Mouse (Mus musculus) frontal cortex, adult 2 months (tissue): ENCODE measurements around the gene Tfap2a. TPM values are rescaled to one million over a fixed set of nuclear protein-coding genes. Genes with fewer than 3 reads are reported as not detected.
A peak's percentile ranks its signal among the peaks of the same experiment; 100 is the strongest.

ENCODE experiments used
- DNase-seq, 2 experiments: peaks; one replicate each; pipeline ENCODE4 v3.0.0; 2022; ENCODE audit warnings: low spot score in 1 of 2; ENCODE audit errors: extremely low spot score in 1 of 2
- polyA plus RNA-seq: library from polyadenylated mRNA; depleted of rRNA; stranded (reverse); fragments of >200 nt; gene quantifications from 2 replicates; pipeline ENCODE4 v1.2.3, GENCODE M21; 2012

Gene Tfap2a
- polyA plus RNA-seq, 1 experiment = 0.38 TPM

DNA sequence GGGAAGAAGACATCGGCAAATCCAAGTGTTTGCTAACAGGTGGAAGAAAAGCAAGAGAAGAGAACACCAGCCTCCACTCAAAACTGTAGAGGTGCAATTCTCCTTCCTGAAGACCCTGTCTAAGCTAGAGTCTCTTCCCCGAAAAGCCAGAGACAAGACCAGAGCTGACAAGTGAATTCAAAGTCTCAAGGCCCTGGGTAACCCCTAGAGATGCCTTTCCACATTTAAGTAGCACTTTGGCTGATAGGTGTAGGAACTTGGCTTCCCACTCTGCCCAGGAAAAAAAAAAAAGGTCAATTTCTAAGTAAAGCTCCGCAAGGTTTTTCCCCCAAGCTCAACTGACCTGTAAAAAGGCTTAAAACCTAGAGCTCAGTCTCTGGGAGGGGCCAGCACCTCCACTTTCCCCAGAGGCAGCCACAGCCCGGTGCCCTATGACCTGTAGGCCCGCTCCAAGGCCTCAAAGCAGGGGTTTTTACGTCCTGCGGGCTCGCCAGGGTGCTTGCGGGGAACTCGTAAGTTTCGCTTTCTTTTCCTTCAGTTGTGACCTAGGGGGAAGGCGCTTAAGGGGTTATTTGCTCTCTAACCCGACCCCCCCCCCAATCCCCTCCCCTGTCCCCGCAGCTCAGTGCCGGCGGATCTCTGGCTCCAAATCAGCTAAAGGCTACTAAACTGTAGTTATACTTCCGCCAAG, 2.6 kb downstream of the Tfap2a start:
- no peak for DNase-seq

DNA sequence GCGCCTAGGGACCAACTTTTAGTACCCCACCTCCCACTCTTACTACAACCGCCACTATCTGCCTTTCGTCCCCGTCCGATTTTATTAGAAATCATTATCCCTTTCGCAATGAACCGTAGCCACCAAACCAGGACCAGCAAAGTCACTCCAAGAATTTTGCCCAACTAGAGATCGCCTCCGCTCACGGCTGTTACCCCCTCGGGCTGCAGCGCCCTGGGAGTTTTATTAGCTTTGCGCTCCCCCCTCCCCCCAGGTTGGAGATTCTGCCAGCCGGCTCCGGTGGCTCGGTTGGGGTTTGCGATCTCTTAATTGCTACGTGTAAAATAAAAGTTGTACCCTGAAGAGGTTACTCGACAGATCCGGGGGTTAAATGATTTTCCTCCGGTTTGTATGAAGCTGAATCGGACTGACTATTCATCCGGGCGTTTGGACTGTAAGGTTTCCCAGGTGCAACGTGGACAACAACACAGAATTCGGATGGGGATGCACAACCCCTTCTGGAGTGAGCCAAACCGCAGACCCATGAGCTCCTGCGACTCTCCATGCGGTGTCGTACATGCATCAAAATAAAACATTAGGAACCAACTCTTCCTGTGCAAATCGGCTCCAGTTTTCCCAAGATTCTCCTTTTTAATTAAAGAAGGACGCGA, 3.7 kb downstream of the Tfap2a start:
- no peak for DNase-seq

GRCm38 (mm10) chr13:40733542-40734151, 4.5 kb downstream of the Tfap2a start:
- no peak for DNase-seq

DNA sequence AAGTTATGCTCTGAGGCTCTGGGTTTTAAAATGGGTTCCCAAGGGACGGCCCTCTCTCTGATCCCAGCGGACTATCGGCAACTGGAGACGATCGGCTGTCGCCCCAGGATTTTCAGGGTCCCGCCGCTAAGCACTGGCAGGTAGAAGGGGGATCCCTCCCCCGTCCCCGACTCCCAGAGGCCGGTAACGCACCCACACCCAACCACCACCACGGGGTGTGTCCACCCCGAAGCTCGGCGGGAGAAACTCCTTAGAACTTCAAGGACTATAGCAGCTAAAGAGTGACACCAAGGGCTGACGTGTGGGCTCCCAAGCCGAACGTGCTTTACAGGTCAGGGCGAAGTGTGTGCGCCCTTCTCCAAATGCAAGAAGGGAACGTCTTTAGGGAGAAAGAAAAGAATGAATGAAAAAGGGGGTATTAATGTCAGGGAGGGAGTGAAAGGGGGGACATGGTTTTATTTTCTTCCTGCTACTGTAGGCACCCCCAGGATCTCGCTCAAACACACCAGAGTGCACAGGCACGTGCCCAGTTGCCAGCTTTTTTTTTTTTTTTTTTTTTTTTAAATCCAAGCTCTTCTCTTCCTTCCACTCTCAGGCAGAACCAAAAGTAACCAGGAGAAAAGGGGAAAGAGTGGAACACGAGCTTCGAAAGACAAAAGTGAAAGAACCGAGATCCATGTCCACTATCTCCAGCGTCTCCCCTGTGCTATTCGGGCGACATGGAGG, 5.2 kb downstream of the Tfap2a start:
- DNase-seq = no peak

- no peak for DNase-seq
These were observed 6.1 kb downstream of the Tfap2a start for GRCm38 (mm10) chr13:40732085-40732484.

DNA sequence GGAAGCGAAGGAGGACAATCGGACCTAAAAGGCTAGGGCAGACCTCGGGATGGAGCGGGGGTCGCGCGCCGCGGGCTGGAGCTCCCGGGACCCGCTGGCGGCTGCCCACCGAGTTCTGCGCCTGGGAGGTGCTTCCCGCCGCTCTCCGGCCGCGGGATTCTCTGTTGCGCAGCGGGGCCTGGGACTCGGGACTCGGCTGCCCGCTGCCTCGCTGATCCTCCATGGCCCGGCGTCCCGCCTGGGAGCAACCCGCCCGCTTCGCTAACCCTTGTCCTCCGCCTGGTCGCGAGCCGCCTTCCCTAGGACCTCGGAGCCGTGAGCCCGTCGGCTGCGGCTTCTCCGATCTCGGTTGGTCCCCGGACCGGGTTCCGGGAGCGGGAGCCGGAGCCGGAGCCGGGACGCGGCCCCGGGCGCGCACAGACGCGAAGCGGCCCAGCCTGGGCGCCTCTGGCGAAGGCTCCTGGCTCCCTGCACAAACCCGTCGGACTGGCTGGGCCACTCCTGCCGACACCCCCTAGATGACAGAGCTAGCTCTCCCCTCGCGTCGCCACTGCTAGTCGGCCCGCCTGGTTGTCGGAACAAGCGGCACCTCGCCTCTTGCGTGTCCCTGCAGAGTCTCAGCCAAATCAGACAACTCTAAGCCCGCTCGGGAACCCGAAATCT, 6.9 kb downstream of the Tfap2a start:
- DNase-seq = no peak

DNA sequence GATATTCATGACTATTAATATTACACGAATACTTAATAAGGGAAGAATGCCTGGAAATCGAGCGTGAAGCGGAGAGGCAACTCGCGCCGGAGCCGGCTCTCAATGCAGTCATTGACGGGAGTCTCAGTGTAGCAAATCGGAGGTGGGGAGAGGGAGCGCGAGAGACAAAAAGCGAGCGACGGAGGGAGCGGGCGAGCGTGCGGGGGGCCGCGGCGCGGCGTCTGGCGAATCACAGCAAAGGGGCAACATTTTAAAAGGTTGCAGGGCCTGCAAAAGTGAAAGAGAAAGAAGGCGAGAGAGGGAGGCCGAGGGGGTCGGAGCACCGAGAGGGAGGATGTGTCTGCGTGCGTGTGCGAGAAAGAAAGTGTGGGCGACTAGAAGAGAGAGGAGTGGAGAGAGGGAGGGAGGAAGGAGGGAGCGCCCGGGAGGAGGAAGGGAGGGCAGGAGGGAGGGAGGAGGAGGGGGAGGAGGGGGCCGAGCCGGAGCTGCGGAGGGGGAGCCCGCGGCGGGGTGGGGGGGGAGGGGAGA, 7.5 kb downstream of the Tfap2a start:
- DNase-seq = no peak

DNA sequence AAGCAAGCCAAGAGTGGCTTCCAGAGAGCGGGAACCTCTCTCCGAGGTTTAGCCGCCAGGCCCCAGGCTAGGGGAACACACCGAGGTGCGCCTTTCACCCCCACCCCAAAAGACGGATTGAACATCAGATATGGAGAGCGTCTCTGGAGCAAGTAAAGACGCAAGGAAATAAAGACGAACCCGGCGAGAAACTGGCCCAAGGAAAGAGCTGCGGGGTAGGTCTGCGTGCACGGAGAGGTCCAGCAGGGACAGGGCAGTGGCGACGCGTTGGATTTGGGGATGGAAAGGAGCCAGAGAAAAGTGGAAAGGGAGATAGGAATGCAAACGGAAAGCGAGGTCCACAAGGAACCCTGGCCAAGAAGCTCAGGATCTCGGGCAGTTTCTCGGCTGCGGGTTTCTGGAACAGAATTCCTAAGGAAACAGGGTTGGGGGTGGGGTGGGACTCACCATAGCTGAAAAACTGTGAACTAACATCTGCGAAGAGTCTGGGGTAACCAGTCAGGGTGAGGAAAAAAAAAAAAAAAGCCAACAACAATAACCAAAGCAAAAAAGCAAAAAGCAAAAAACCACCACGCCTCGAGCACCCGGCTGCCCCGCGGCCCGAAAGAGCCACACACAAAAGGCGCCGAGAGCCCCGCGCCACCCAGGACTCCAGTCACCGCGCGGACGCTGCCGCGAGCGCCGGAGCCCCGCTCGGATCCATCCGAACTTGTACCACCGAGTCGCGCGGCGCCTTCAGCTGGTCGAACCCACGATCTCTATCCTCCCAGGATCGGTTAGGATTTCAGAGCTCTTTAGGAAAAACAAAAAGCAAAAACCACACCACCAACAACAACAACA, 8.4 kb downstream of the Tfap2a start:
- no peak for DNase-seq

DNA sequence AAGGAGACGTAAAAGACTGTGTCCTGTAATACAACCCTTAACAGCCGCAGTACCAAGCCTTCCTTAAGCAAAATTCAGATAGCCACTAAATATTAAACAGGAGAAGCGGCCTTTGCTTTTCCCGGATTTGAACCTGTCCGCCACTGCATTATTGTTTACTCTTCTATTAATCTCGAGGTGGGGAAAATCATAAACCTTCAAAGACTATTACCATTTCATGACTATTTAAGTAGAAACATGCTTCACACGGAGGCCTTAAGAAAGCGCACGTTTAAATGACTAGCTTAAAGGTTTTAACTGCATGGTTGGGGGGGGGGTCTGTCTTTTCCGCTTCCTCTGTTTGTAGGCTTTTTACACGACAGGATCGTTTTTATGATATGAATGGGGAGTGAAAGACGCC, 9.1 kb downstream of the Tfap2a start:
- no peak for DNase-seq

DNA sequence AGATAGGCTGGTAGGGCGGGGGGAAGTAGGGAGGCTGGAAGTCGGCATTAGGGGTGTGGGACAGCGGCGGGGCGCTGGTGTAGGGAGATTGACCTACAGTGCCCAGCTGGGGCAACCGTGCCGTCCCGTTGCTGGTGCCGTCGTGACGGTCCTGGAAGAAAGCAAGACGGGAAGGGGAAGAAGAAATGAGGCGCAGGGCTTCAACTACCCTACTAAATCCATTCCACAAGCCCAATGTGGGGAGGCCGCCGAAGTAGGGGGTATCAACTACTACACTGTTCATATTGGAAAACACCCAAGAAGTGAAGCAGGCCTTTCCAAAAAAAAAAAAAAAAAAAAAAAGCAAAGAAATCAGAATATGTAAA, 9.6 kb downstream of the Tfap2a start:
- DNase-seq = no peak

DNA sequence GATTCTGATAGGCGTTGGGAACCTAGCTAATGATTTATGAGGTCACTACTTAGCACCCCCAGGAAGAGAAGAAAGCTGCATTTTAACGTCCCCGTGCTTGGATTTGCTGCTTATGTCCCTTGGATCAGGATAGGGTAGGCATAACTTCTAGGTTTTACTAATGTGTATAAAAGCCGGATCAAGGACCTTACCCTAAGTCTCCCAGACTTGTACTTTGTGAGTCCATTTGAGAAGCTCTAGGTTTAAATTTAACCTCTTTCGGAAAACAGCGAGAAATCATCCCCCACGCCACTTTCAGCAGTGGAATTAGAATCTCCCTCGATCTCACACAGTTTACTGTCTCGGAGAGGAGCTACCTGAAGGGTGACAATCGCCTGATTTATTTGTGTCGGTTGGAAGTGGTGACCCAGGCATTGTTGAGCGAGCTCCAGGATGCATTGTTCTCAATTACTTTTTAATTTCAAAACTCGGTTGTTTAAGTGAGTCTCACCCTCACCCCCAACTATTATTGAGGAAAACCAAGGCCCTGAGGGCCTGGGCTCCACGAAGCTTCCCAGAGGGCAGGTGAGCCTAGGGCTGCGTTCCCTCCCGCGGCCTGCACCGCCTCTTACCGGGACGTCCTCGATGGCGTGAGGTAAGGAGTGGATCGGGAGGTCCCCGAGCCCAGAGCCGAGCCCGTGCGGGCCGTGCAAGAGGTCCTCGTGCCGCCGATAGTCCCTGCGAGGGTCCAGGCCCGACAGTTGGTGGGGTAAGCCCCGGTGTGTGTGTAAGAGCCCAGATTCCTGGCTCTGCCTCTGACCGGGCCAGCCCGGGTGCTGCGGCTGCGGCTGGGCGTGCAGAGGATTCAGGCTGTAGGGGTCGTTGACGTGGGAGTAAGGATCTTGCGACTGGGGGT, 10.2 kb downstream of the Tfap2a start:
- no peak for DNase-seq

DNA sequence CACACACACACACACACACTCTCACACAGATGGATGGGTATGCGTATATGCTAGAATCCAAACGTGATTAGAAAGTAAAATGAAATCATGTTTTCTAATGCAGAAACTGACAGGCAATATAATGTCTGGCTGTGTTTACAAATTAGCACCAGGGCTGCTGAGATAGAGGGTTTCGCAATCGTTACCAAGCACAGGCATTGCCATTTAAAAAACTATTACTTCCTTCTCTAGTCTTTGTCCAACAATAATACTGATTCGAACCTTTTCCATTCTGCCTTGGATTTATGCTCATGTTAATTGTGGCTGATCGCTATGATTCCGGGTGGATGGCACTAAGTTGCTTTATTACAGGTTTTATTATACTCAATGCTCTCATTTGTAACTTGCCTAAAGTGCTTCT, 12.3 kb downstream of the Tfap2a start:
- DNase-seq = no peak

DNA sequence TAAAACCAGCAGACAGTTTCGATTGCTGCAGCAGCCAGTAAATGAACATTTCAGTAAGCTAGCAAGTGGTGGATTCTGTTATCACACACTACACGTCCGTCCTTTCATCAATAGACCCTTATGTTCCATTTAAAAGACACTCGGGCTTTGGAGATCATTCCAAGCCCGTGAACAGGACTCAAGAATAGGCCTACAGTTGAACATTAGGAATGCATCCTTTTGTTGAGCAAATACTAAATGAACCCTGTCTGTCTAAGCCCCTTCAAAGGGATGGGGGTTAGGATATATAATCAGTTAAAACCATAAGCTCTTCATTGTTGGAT, 14.6 kb downstream of the Tfap2a start:
- DNase-seq = no peak

GRCm38 (mm10) chr13:40722741-40723597, 15.2 kb downstream of the Tfap2a start:
- peak; percentile 22 to 72 for DNase-seq

DNA sequence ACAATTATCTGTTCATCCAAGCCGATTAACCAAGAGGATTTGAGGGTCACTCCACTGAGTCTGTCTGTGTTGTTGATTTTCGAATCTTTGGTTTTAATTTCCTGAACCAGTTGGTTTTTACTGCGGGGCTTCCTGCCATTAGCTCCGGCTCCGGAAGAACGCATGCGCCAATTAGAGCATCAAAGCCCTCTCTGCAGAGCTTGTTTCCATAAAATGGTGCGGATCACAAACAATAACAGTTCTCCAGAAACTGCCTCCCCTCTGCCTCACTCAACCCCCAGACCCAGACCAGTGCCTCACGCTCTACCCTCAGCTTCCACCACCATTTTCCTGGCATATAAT, 18.5 kb downstream of the Tfap2a start:
- no peak for DNase-seq

DNA sequence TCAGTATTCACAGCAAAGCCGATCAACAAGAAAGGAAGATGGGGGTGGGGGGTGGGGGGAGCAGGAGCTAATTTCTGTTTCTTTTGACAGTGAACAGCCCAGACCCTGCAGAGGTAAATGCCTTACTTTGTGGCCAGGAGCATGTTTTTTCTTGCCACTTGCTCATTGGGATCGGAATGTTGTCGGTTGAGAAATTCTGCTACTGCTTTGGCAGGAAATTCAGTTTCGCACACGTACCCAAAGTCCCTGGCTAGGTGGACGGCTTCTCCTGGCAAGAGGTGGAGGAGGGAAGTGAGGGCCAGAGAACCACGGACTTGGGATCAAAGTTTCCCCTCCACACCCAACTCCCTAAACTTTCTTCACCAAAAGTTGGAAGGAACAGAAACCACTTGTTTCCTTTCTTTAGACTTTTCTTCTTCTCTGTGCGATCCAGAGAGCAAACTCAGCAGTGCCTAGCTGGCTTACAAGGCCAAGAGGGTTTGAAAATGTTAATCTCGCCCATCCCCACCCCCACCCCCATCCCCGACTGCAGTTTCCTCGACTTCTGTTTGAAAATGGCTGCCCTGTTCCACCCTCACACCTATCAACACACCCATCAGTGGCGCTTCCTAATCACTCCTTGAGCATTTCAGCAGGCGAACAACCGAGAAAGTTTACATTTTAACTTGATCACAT, 19.0 kb downstream of the Tfap2a start:
- DNase-seq = no peak
